Mouse (Mus musculus): ENCODE data around the gene Cep112. TPM values are rescaled to one million over a fixed set of nuclear protein-coding genes. Genes with fewer than 3 reads are reported as not detected.

Cep112 gene
- polyA plus RNA-seq, 2 experiments = 0.76 to 1.7 TPM

GRCm38 (mm10) chr11:108885276-108885896 lies 460.4 kb downstream of the Cep112 start:
- DNase-seq (ENCODE audit: low read depth in 3 of 3, low spot score in 3 of 3) (no peak), ATAC-seq (ENCODE audit: insufficient read depth) (no peak)
- no peak for TF ChIP-seq CTCF (IDR thresholded peaks at IDR 0.05; ENCODE audit: low read depth)
- no peak for TF ChIP-seq EP300 (IDR thresholded peaks at IDR 0.05; ENCODE audit: low read depth)
- 69% methylated on average over 19 of the region's 19 CpGs for WGBS (ENCODE audit: insufficient replicate concordance)
- H3K9me3 ChIP-seq (ENCODE audit: control insufficient read depth, low read length) = no peaks in the 10 kb centered on the region
- no peak overlapping the region for H3K9ac ChIP-seq (replicated peaks)
- H3K4me1 ChIP-seq (replicated peaks; ENCODE audit: control insufficient read depth in 2 of 2, insufficient read depth in 2 of 2, low read length in 1 of 2) = no peaks in the 10 kb centered on the region
- H3K36me3 ChIP-seq (replicated peaks; ENCODE audit: control insufficient read depth, insufficient read depth, low read depth) = no peaks in the 10 kb centered on the region
- H3K4me2 ChIP-seq (ENCODE audit: low read depth) = no peak overlapping the region
- no peaks in the 10 kb centered on the region for H3K27me3 ChIP-seq (ENCODE audit: control insufficient read depth, insufficient read depth, low read length)
- H3K4me3 ChIP-seq (ENCODE audit: insufficient read depth in 1 of 2, low read depth in 2 of 2, low read length in 2 of 2) = no peak overlapping the region
- no peak overlapping the region for H3K27ac ChIP-seq

DNA sequence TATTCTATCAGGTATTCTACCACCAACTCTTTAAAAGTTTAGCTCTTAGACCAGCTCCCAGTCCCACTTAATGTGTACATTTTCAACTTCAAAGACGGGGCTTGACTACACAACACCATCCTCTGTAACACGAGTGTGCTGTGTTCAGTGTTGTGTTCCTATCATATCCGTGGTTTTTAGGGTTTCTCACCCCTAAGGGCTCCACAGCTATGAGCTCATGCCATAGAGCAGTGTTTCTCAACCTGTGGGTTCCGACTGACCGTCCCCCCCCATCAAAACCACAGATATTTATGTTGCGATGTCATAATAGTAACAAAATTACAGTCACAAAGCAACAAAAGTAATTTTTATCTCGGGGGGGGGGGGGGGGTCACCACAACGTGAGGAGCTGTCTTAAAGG lies 461.1 kb downstream of the Cep112 start:
- Histone ChIP-seq H3K4me2 (ENCODE audit: low read depth) (no peak overlapping the region), H3K4me3 (ENCODE audit: insufficient read depth in 1 of 2, low read depth in 2 of 2, low read length in 2 of 2) (no peak overlapping the region), H3K9me3 (ENCODE audit: control insufficient read depth, low read length) (no peaks in the 10 kb centered on the region), H3K27ac (no peak overlapping the region), H3K27me3 (ENCODE audit: control insufficient read depth, insufficient read depth, low read length) (no peaks in the 10 kb centered on the region; the same call in 1 of the 2 replicates), H3K36me3 (replicated peaks; ENCODE audit: control insufficient read depth, insufficient read depth, low read depth) (no peaks in the 10 kb centered on the region), H3K4me1 (replicated peaks; ENCODE audit: control insufficient read depth in 2 of 2, insufficient read depth in 2 of 2, low read length in 1 of 2) (no peaks in the 10 kb centered on the region), H3K9ac (replicated peaks) (no peak overlapping the region)
- WGBS (ENCODE audit: insufficient replicate concordance) = 51% methylated on average over 8 of the region's 8 CpGs
- DNase-seq (ENCODE audit: low read depth in 3 of 3, low spot score in 3 of 3) (no peak), ATAC-seq (ENCODE audit: insufficient read depth) (no peak)
- TF ChIP-seq CTCF (IDR thresholded peaks at IDR 0.05; ENCODE audit: low read depth) = no peak
- TF ChIP-seq EP300 (IDR thresholded peaks at IDR 0.05; ENCODE audit: low read depth) = no peak

- H3K27me3 ChIP-seq (ENCODE audit: control insufficient read depth, insufficient read depth, low read length) = peaks cover 7% of the 10 kb centered on the region
- ATAC-seq (ENCODE audit: insufficient read depth) = no peak
These were observed 464.1 kb downstream of the Cep112 start for GRCm38 (mm10) chr11:108889121-108889520.

DNA sequence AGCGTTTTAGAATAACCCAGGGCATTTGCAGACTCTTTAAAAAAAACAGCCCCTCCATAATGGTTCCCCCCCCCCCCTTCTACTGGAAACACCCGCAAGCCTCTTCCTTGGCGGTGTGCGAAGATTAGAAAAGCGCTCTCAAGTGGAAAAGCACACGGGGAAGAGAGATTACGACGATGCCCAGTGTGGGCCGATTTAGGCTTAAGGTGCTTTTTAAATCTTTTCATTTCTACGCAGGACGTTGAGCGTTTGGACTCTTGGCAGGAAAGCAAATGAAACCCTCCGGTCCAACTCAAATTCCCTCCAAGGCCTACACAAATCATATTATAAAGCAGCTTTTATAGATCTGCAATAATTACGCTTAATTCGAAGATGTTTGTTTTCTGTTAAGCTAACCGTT lies 465.6 kb downstream of the Cep112 start:
- H3K9ac ChIP-seq (replicated peaks) = no peak overlapping the region
- TF ChIP-seq EP300 (IDR thresholded peaks at IDR 0.05; ENCODE audit: low read depth) (no peak), CTCF (IDR thresholded peaks at IDR 0.05; ENCODE audit: low read depth) (no peak)
- peak overlapping the region; percentile 44 for H3K4me2 ChIP-seq (ENCODE audit: low read depth)
- WGBS (ENCODE audit: insufficient replicate concordance) = 32% methylated on average over 16 of the region's 16 CpGs
- peaks cover 7% of the 10 kb centered on the region for H3K27me3 ChIP-seq (ENCODE audit: control insufficient read depth, insufficient read depth, low read length)
- no peaks in the 10 kb centered on the region for H3K4me1 ChIP-seq (replicated peaks; ENCODE audit: control insufficient read depth in 2 of 2, insufficient read depth in 2 of 2, low read length in 1 of 2)
- H3K36me3 ChIP-seq (replicated peaks; ENCODE audit: control insufficient read depth, insufficient read depth, low read depth) = no peaks in the 10 kb centered on the region
- no peak for DNase-seq (ENCODE audit: low read depth in 3 of 3, low spot score in 3 of 3)
- no peaks in the 10 kb centered on the region for H3K9me3 ChIP-seq (ENCODE audit: control insufficient read depth, low read length)
- ATAC-seq (ENCODE audit: insufficient read depth) = no peak
- H3K27ac ChIP-seq = no peak overlapping the region
- H3K4me3 ChIP-seq (ENCODE audit: insufficient read depth in 1 of 2, low read depth in 2 of 2, low read length in 2 of 2) = no peak overlapping the region

More at GRCm38 (mm10) chr11:108889121-108889520, 464.1 kb downstream of the Cep112 start:
- peak; percentile 65 for TF ChIP-seq CTCF (IDR thresholded peaks at IDR 0.05; ENCODE audit: low read depth)
- no peak for TF ChIP-seq EP300 (IDR thresholded peaks at IDR 0.05; ENCODE audit: low read depth)
- WGBS (ENCODE audit: insufficient replicate concordance) = 25% methylated on average over 11 of the region's 11 CpGs
- Histone ChIP-seq H3K27ac (no peak overlapping the region), H3K4me1 (replicated peaks; ENCODE audit: control insufficient read depth in 2 of 2, insufficient read depth in 2 of 2, low read length in 1 of 2) (no peaks in the 10 kb centered on the region), H3K9me3 (ENCODE audit: control insufficient read depth, low read length) (no peaks in the 10 kb centered on the region), H3K4me2 (ENCODE audit: low read depth) (no peak overlapping the region), H3K4me3 (ENCODE audit: insufficient read depth in 1 of 2, low read depth in 2 of 2, low read length in 2 of 2) (no peak overlapping the region), H3K9ac (replicated peaks) (no peak overlapping the region), H3K36me3 (replicated peaks; ENCODE audit: control insufficient read depth, insufficient read depth, low read depth) (no peaks in the 10 kb centered on the region)
- no peak for DNase-seq (ENCODE audit: low read depth in 3 of 3, low spot score in 3 of 3)

GRCm38 (mm10) chr11:108891111-108891870 lies 466.3 kb downstream of the Cep112 start:
- ATAC-seq (ENCODE audit: insufficient read depth) (no peak), DNase-seq (ENCODE audit: low read depth in 3 of 3, low spot score in 3 of 3) (no peak)
- Histone ChIP-seq H3K9ac (replicated peaks) (no peak overlapping the region), H3K4me2 (ENCODE audit: low read depth) (peak overlapping the region; percentile 44), H3K4me1 (replicated peaks; ENCODE audit: control insufficient read depth in 2 of 2, insufficient read depth in 2 of 2, low read length in 1 of 2) (no peaks in the 10 kb centered on the region), H3K4me3 (ENCODE audit: insufficient read depth in 1 of 2, low read depth in 2 of 2, low read length in 2 of 2) (no peak overlapping the region), H3K27me3 (ENCODE audit: control insufficient read depth, insufficient read depth, low read length) (peaks cover 7% of the 10 kb centered on the region), H3K9me3 (ENCODE audit: control insufficient read depth, low read length) (no peaks in the 10 kb centered on the region), H3K36me3 (replicated peaks; ENCODE audit: control insufficient read depth, insufficient read depth, low read depth) (no peaks in the 10 kb centered on the region), H3K27ac (no peak overlapping the region)
- TF ChIP-seq EP300 (IDR thresholded peaks at IDR 0.05; ENCODE audit: low read depth) = no peak
- no peak for TF ChIP-seq CTCF (IDR thresholded peaks at IDR 0.05; ENCODE audit: low read depth)
- WGBS (ENCODE audit: insufficient replicate concordance) = 4% methylated on average over 17 of the region's 17 CpGs

All from liver, embryonic 14.5 days (tissue).